In the genomic region with DNA sequence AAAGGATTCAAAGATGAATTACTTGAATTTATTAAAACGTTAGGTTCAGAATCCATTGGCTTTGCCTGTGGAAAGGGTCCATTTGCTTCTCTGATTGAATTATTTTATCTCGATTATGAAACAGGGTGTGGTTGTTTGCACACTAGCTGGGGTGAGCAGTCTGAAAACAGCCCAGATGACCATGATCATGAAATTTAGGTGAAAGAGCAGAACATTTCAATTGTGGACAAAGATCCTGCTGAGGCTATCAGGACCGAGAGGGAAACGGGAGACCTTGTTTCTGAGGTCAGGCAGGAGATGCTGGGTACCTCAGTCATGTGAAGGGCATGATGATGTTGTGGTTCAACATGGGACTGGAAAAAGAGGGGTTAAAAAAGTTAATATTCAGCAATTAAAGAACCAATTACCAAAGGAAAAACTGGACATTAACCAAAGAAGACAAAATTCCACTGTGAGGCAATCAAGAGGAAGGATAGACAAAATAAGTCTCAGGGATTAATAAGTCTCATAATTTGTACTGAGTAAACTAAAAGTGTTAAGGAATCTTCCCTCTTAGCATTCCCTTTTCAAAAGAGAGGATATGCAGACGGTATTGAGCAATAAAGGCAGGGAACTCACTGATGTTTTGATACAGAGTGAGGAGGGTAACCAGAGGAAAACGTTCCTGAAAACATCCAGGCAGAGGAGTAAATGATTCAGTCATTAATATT, we compare ENCODE assay signal across 14 mouse cellular contexts. TPM values are rescaled to one million over a fixed set of nuclear protein-coding genes. Genes with fewer than 3 reads are reported as not detected.
DNase-seq lines count a peak whose midpoint lies in the region; ATAC-seq and TF ChIP-seq lines count a peak whose summit lies in the region.
"Had no signal": no experiment of that assay in that cellular context is flagged by ENCODE, and none has a peak within 500 bp of the region (broad histone marks: within the 10 kb centered on the region; RNA-seq: fewer than 3 reads in every experiment).

No protein-coding gene starts in this region.

- H3K36me3 ChIP-seq in hindbrain, embryonic 12.5 days = no peaks in the 10 kb centered on the region
- H3K36me3 ChIP-seq in hindbrain, embryonic 16.5 days (ENCODE audit: control insufficient read depth, insufficient read depth, low read length) = no peaks in the 10 kb centered on the region
- no peaks in the 10 kb centered on the region for H3K36me3 ChIP-seq in midbrain, embryonic 12.5 days
- no peaks in the 10 kb centered on the region for H3K36me3 ChIP-seq in midbrain, embryonic 15.5 days (replicated peaks)
- H3K36me3 ChIP-seq in stomach, postnatal 0 days (ENCODE audit: control insufficient read depth, insufficient read depth, low read length) = no peaks in the 10 kb centered on the region
- H3K36me3 ChIP-seq: limb, embryonic 12.5 days had no signal

- no peak for TF ChIP-seq CTCF in stomach, postnatal 0 days (IDR thresholded peaks at IDR 0.05; ENCODE audit: low read depth)

- H3K27ac ChIP-seq in hindbrain, embryonic 12.5 days = peak overlapping the region; percentile 30
- H3K27ac ChIP-seq in hindbrain, embryonic 16.5 days (ENCODE audit: low read depth, low read length) = no peak overlapping the region
- H3K27ac ChIP-seq in midbrain, embryonic 12.5 days (replicated peaks) = peak overlapping the region; percentile 69; the same call in 1 of the 2 replicates
- no peak overlapping the region for H3K27ac ChIP-seq in midbrain, embryonic 15.5 days
- H3K27ac ChIP-seq in stomach, postnatal 0 days (replicated peaks) = no peak overlapping the region
- H3K27ac ChIP-seq: limb, embryonic 12.5 days had no signal

- H3K27me3 ChIP-seq in hindbrain, embryonic 12.5 days = no peaks in the 10 kb centered on the region
- no peaks in the 10 kb centered on the region for H3K27me3 ChIP-seq in hindbrain, embryonic 16.5 days (replicated peaks; ENCODE audit: control insufficient read depth, insufficient read depth, low read length)
- H3K27me3 ChIP-seq in midbrain, embryonic 12.5 days = no peaks in the 10 kb centered on the region
- H3K27me3 ChIP-seq in midbrain, embryonic 15.5 days (replicated peaks) = no peaks in the 10 kb centered on the region
- H3K27me3 ChIP-seq in stomach, postnatal 0 days (ENCODE audit: control insufficient read depth, insufficient read depth, low read length) = no peaks in the 10 kb centered on the region
- H3K27me3 ChIP-seq: limb, embryonic 12.5 days had no signal

- no peak for TF ChIP-seq EP300 in stomach, postnatal 0 days (optimal IDR thresholded peaks at IDR 0.05)

- no peak overlapping the region for H3K4me2 ChIP-seq in hindbrain, embryonic 12.5 days (replicated peaks)
- no peak overlapping the region for H3K4me2 ChIP-seq in hindbrain, embryonic 16.5 days (ENCODE audit: low read length)
- H3K4me2 ChIP-seq in midbrain, embryonic 12.5 days (replicated peaks) = 0 out of 2 replicates have a peak overlapping the region, but pooled peaks have one; percentile 40
- H3K4me2 ChIP-seq in midbrain, embryonic 15.5 days = no peak overlapping the region
- H3K4me2 ChIP-seq in stomach, postnatal 0 days (replicated peaks; ENCODE audit: low read depth) = no peak overlapping the region
- H3K4me2 ChIP-seq: limb, embryonic 12.5 days had no signal

- no peaks in the 10 kb centered on the region for H3K9me3 ChIP-seq in hindbrain, embryonic 12.5 days (replicated peaks)
- H3K9me3 ChIP-seq in hindbrain, embryonic 16.5 days (ENCODE audit: control insufficient read depth, low read length) = no peaks in the 10 kb centered on the region
- no peaks in the 10 kb centered on the region for H3K9me3 ChIP-seq in midbrain, embryonic 12.5 days
- H3K9me3 ChIP-seq in midbrain, embryonic 15.5 days = no peaks in the 10 kb centered on the region
- no peaks in the 10 kb centered on the region for H3K9me3 ChIP-seq in stomach, postnatal 0 days (ENCODE audit: control insufficient read depth, low read length)
- H3K9me3 ChIP-seq: limb, embryonic 12.5 days had no signal

- 56% methylated on average over 6 of the region's 6 CpGs for WGBS in hindbrain, embryonic 12.5 days
- WGBS in hindbrain, embryonic 16.5 days = 51% methylated on average over 6 of the region's 6 CpGs
- WGBS in midbrain, embryonic 12.5 days = 50% methylated on average over 6 of the region's 6 CpGs
- WGBS in midbrain, embryonic 15.5 days = 41% methylated on average over 6 of the region's 6 CpGs
- 36% methylated on average over 6 of the region's 6 CpGs for WGBS in stomach, postnatal 0 days

- peak; percentile 5 for DNase-seq in fibroblast of lung, adult 2 months (ENCODE audit: low read depth)
- no peak for DNase-seq in stomach, postnatal 0 days (ENCODE audit: low spot score)
- DNase-seq in layer of hippocampus, adult 9-11 months = no peak
- DNase-seq: adrenal gland, adult 8-10 months; cerebellum, adult 11-12 months; cerebellum, postnatal 25 days; right cerebral cortex, adult 18-20 months had no signal

- peaks cover 37% of the 10 kb centered on the region for H3K4me1 ChIP-seq in hindbrain, embryonic 12.5 days
- peaks cover 16% of the 10 kb centered on the region for H3K4me1 ChIP-seq in hindbrain, embryonic 16.5 days (ENCODE audit: control insufficient read depth, insufficient read depth, low read depth, low read length)
- peaks cover 46% of the 10 kb centered on the region for H3K4me1 ChIP-seq in midbrain, embryonic 12.5 days
- H3K4me1 ChIP-seq in midbrain, embryonic 15.5 days = peaks cover 30% of the 10 kb centered on the region
- H3K4me1 ChIP-seq in stomach, postnatal 0 days (replicated peaks; ENCODE audit: control insufficient read depth, insufficient read depth) = no peaks in the 10 kb centered on the region

- H3K9ac ChIP-seq in hindbrain, embryonic 12.5 days = no peak overlapping the region
- no peak overlapping the region for H3K9ac ChIP-seq in hindbrain, embryonic 16.5 days (ENCODE audit: low read depth, low read length)
- no peak overlapping the region for H3K9ac ChIP-seq in midbrain, embryonic 12.5 days (replicated peaks)
- H3K9ac ChIP-seq in midbrain, embryonic 15.5 days = no peak overlapping the region
- H3K9ac ChIP-seq in stomach, postnatal 0 days (ENCODE audit: low read length) = no peak overlapping the region
- H3K9ac ChIP-seq: limb, embryonic 12.5 days had no signal

- H3K4me3 ChIP-seq in hindbrain, embryonic 12.5 days = no peak overlapping the region
- no peak overlapping the region for H3K4me3 ChIP-seq in hindbrain, embryonic 16.5 days (ENCODE audit: low read length)
- H3K4me3 ChIP-seq in midbrain, embryonic 12.5 days = no peak overlapping the region
- H3K4me3 ChIP-seq in midbrain, embryonic 15.5 days = no peak overlapping the region
- no peak overlapping the region for H3K4me3 ChIP-seq in stomach, postnatal 0 days (ENCODE audit: low read depth, low read length)
- H3K4me3 ChIP-seq: erythroblast, embryonic 14.5 days; limb, embryonic 12.5 days had no signal

- no peak for ATAC-seq in hindbrain, embryonic 12.5 days (ENCODE audit: low FRiP score)
- no peak for ATAC-seq in hindbrain, embryonic 16.5 days
- no peak for ATAC-seq in midbrain, embryonic 12.5 days (ENCODE audit: low FRiP score, low read depth)
- no peak for ATAC-seq in midbrain, embryonic 15.5 days (replicated peaks)
- ATAC-seq in stomach, postnatal 0 days (ENCODE audit: low FRiP score, low TSS enrichment) = peak; percentile 21; the same call in 1 of the 2 replicates
- ATAC-seq: intestine, postnatal 0 days had no signal

RNA-seq across cellular contexts. Expression of a gene that starts 40.6 kb away (rescaled TPM):
- polyA plus RNA-seq in hindbrain, embryonic 12.5 days (2016; fragmentation: Nextera tagmentation; extraction: Ambion mirVana) = 56.3 and 59.8 TPM in 2 replicates
- polyA plus RNA-seq in hindbrain, embryonic 16.5 days (2015; fragmentation: Nextera tagmentation; extraction: Ambion mirVana) = 36.0 and 38.9 TPM in 2 replicates
- polyA plus RNA-seq in midbrain, embryonic 12.5 days (2016; fragmentation: Nextera tagmentation; extraction: Ambion mirVana) = 73.7 TPM in 2 replicates
- 83.0 and 88.2 TPM in 2 replicates for polyA plus RNA-seq in midbrain, embryonic 15.5 days (2015; fragmentation: Nextera tagmentation; extraction: Ambion mirVana)
- polyA plus RNA-seq in stomach, postnatal 0 days (2015; fragmentation: Nextera tagmentation; extraction: Ambion mirVana) = 23.1 and 23.2 TPM in 2 replicates

Comparison
In these comparisons a context has a peak if more than half of its experiments do, and no peak if none do; other contexts are left out.
1. H3K27ac ChIP-seq: peak in hindbrain, embryonic 12.5 days (single experiment) and midbrain, embryonic 12.5 days (single experiment); none in hindbrain, embryonic 16.5 days (single experiment), midbrain, embryonic 15.5 days (single experiment) and stomach, postnatal 0 days (single experiment).